Mouse (Mus musculus): ENCODE results near the gene Gm37240.

GRCm38 (mm10) chr3:84825990-84826389, 1061.3 kb downstream of the Gm37240 start:
- no peak for TF ChIP-seq CTCF (IDR thresholded peaks at IDR 0.05; ENCODE audit: borderline replicate concordance, insufficient read depth, low read length)
- TF ChIP-seq POLR2A (IDR thresholded peaks at IDR 0.05; ENCODE audit: low read depth, low read length), result no peak
